Comparison of ENCODE assay signal across 10 mouse cellular contexts in the genomic region with DNA sequence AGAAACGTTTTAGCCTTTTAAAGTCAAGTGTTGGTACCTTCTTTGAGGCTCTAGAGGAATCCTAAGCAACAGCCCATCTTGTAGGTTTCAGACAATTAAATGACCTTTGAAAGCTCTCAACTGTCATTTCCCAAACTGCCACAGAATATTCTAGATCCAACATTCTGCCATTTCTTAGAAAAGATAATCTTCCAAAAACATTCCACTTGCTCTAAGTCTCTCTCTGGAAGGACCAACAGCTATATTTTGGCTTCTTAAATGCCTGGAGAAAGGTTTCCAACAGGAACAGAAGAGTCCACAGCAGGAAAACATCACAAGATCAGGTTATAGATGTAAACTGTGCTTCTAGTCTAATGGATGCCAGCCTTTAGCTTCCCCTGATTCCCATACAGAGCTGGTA. TPM values are rescaled to one million over a fixed set of nuclear protein-coding genes. Genes with fewer than 3 reads are reported as not detected.
DNase-seq lines count a peak whose midpoint lies in the region; ATAC-seq and TF ChIP-seq lines count a peak whose summit lies in the region.
"Had no signal": no experiment of that assay in that cellular context is flagged by ENCODE, and none has a peak within 500 bp of the region (broad histone marks: within the 10 kb centered on the region; RNA-seq: fewer than 3 reads in every experiment).

A gene (minus strand): TSS at position 101 of the 400 bp plus-strand sequence.
A gene (plus strand): TSS at position 162 of the 400 bp plus-strand sequence.

- no peak for DNase-seq in heart, adult 9 months (ENCODE audit: low spot score in 2 of 2)
- no peak for DNase-seq in G1E (ENCODE audit: low spot score)
- no peak for DNase-seq in liver, postnatal 0 days
- no peak for DNase-seq in yolk sac, embryonic 10.5 days (ENCODE audit: low spot score)
- DNase-seq in ovary, postnatal 10 days (ENCODE audit: low spot score), result no peak
- no peak for DNase-seq in layer of hippocampus, adult 9-11 months

- H3K9ac ChIP-seq in heart, embryonic 12.5 days, result no peak within 1 kb of the TSS
- no peak within 1 kb of the TSS for H3K9ac ChIP-seq in hindbrain, embryonic 12.5 days
- H3K9ac ChIP-seq in liver, postnatal 0 days (replicated peaks), result no peak within 1 kb of the TSS

- peak within 1 kb of the TSS; percentile 80 for H3K4me3 ChIP-seq in heart, embryonic 12.5 days
- H3K4me3 ChIP-seq in G1E (ENCODE audit: low read depth, low read length), result peak within 1 kb of the TSS; percentile 89; the same call in 1 of the 2 replicates
- H3K4me3 ChIP-seq in hindbrain, embryonic 12.5 days, result peak within 1 kb of the TSS; percentile 75
- H3K4me3 ChIP-seq in liver, postnatal 0 days (ENCODE audit: low read depth, low read length), result peak within 1 kb of the TSS; percentile 76; the same call in 1 of the 2 replicates

- peak within 1 kb of the TSS; percentile 75 for H3K4me2 ChIP-seq in heart, embryonic 12.5 days
- peak within 1 kb of the TSS; percentile 70 for H3K4me2 ChIP-seq in hindbrain, embryonic 12.5 days (replicated peaks)
- peak within 1 kb of the TSS; percentile 84 for H3K4me2 ChIP-seq in liver, postnatal 0 days (ENCODE audit: low read depth, low read length)

- no peaks in the 10 kb centered on the region for H3K9me3 ChIP-seq in heart, embryonic 12.5 days (replicated peaks)
- H3K9me3 ChIP-seq in G1E (replicated peaks), result no peaks in the 10 kb centered on the region
- H3K9me3 ChIP-seq in hindbrain, embryonic 12.5 days (replicated peaks), result no peaks in the 10 kb centered on the region
- H3K9me3 ChIP-seq in liver, postnatal 0 days (ENCODE audit: low read length), result no peaks in the 10 kb centered on the region

- 52% methylated on average over 1 of the region's 1 CpGs for WGBS in heart, embryonic 12.5 days
- WGBS in hindbrain, embryonic 12.5 days, result 77% methylated on average over 1 of the region's 1 CpGs
- whole genome bisulfite sequencing in liver, postnatal 0 days (ENCODE audit: insufficient replicate concordance), result 86% methylated on average over 1 of the region's 1 CpGs

- no peaks in the 10 kb centered on the region for H3K27me3 ChIP-seq in heart, embryonic 12.5 days (replicated peaks)
- no peaks in the 10 kb centered on the region for H3K27me3 ChIP-seq in G1E (ENCODE audit: insufficient read depth, low read length)
- H3K27me3 ChIP-seq in hindbrain, embryonic 12.5 days, result no peaks in the 10 kb centered on the region
- H3K27me3 ChIP-seq in liver, postnatal 0 days (ENCODE audit: insufficient read depth, low read length), result no peaks in the 10 kb centered on the region

- no peak for TF ChIP-seq EP300 in liver, postnatal 0 days (IDR thresholded peaks at IDR 0.05; ENCODE audit: low read depth)

- peaks cover 3% of the 10 kb centered on the region; the same call in 1 of the 2 replicates for H3K4me1 ChIP-seq in heart, embryonic 12.5 days (replicated peaks)
- peaks cover 14% of the 10 kb centered on the region for H3K4me1 ChIP-seq in G1E (ENCODE audit: insufficient read depth, low read depth, low read length)
- peaks cover 3% of the 10 kb centered on the region; the same call in 1 of the 2 replicates for H3K4me1 ChIP-seq in hindbrain, embryonic 12.5 days
- peaks cover 3% of the 10 kb centered on the region; the same call in 1 of the 2 replicates for H3K4me1 ChIP-seq in liver, postnatal 0 days (ENCODE audit: insufficient read depth)

- TF ChIP-seq CTCF in G1E (IDR thresholded peaks at IDR 0.05; ENCODE audit: low read depth, low read length), result no peak
- TF ChIP-seq CTCF in liver, postnatal 0 days (IDR thresholded peaks at IDR 0.05; ENCODE audit: low read depth), result no peak

- H3K27ac ChIP-seq in heart, embryonic 12.5 days (ENCODE audit: poor library complexity, severe bottlenecking), result no peak within 1 kb of the TSS
- H3K27ac ChIP-seq in hindbrain, embryonic 12.5 days, result no peak within 1 kb of the TSS
- H3K27ac ChIP-seq in liver, postnatal 0 days (ENCODE audit: low read depth), result no peak within 1 kb of the TSS

- ATAC-seq in heart, embryonic 12.5 days (ENCODE audit: insufficient number of reproducible peaks, low FRiP score), result no peak
- ATAC-seq in G1E (ENCODE audit: extremely low read depth, insufficient number of reproducible peaks, low FRiP score, poor library complexity, severe bottlenecking), result no peak
- no peak for ATAC-seq in hindbrain, embryonic 12.5 days (ENCODE audit: low FRiP score)
- ATAC-seq in liver, postnatal 0 days, result no peak
- ATAC-seq: CD4-positive, CD25-positive, alpha-beta regulatory T cell, adult 4 months had no signal

- no peaks in the 10 kb centered on the region for H3K36me3 ChIP-seq in heart, embryonic 12.5 days
- H3K36me3 ChIP-seq in G1E (replicated peaks), result peaks cover 17% of the 10 kb centered on the region
- no peaks in the 10 kb centered on the region for H3K36me3 ChIP-seq in hindbrain, embryonic 12.5 days
- H3K36me3 ChIP-seq in liver, postnatal 0 days (replicated peaks; ENCODE audit: insufficient read depth, low read length), result no peaks in the 10 kb centered on the region

RNA-seq across cellular contexts. Expression of the first gene that starts in this region (rescaled TPM):
- 8.4 and 9.0 TPM in 2 replicates for polyA plus RNA-seq in heart, embryonic 12.5 days (2016; fragmentation: Nextera tagmentation; extraction: Ambion mirVana)
- 31.5 and 45.5 TPM in 2 replicates for total RNA-seq in G1E (2014; fragmentation: Nextera tagmentation)
- 21.0 and 23.3 TPM in 2 replicates for total RNA-seq in G1E (2017)
- polyA plus RNA-seq in G1E (2012), result 3.8 and 5.2 TPM in 2 replicates
- polyA plus RNA-seq in hindbrain, embryonic 12.5 days (2016; fragmentation: Nextera tagmentation; extraction: Ambion mirVana), result 12.3 and 14.5 TPM in 2 replicates
- 5.0 and 5.1 TPM in 2 replicates for polyA plus RNA-seq in liver, postnatal 0 days (2015; fragmentation: Nextera tagmentation; extraction: Ambion mirVana)

RNA-seq across cellular contexts. Expression of the second gene that starts in this region (rescaled TPM):
- polyA plus RNA-seq in heart, embryonic 12.5 days (2016; fragmentation: Nextera tagmentation; extraction: Ambion mirVana), result not detected in 2 replicates
- total RNA-seq in G1E (2014; fragmentation: Nextera tagmentation), result not detected in 2 replicates
- 0.17 TPM in 1 of 2 replicates, not detected in the other for total RNA-seq in G1E (2017)
- polyA plus RNA-seq in G1E (2012), result not detected in 2 replicates
- polyA plus RNA-seq in hindbrain, embryonic 12.5 days (2016; fragmentation: Nextera tagmentation; extraction: Ambion mirVana), result not detected in 2 replicates
- polyA plus RNA-seq in liver, postnatal 0 days (2015; fragmentation: Nextera tagmentation; extraction: Ambion mirVana), result not detected in 2 replicates
- polyA plus RNA-seq: CD4-positive, CD25-positive, alpha-beta regulatory T cell, adult 4 months; embryonic facial prominence, embryonic 11.5 days had no signal
